Mouse (Mus musculus) stomach, embryonic 14.5 days (tissue): ENCODE measurements around the gene Col4a1. TPM values are rescaled to one million over a fixed set of nuclear protein-coding genes. Genes with fewer than 3 reads are reported as not detected.

Source experiments
- ATAC-seq: fragments of 200-750 bp; cut with Nextera tagmentation; 2 replicates; pipeline ENCODE4 v1.8.0; 2017; ENCODE audit warnings: low read depth, moderate TSS enrichment; ENCODE audit not compliant: insufficient number of reproducible peaks, insufficient read depth, low FRiP score
- H3K27ac ChIP-seq: fragments of 300-500 bp; sonication (generic); 2 replicates; pipeline ENCODE4 v1.5.1; 2014; ENCODE audit warnings: mild to moderate bottlenecking, low read length, moderate library complexity, mixed read lengths
- H3K27me3 ChIP-seq: fragments of 300-500 bp; sonication (generic); 2 replicates; pipeline ENCODE4 v1.6.1; 2014; ENCODE audit warnings: low read length, control low read depth, mixed read lengths; ENCODE audit not compliant: control insufficient read depth, insufficient read depth
- H3K36me3 ChIP-seq: fragments of 300-500 bp; sonication (generic); 2 replicates; pipeline ENCODE4 v1.6.1; 2014; ENCODE audit warnings: mild to moderate bottlenecking, control low read depth, low read length, moderate library complexity, mixed read lengths; ENCODE audit not compliant: control insufficient read depth, insufficient read depth
- H3K4me1 ChIP-seq: fragments of 300-500 bp; sonication (generic); 2 replicates; pipeline ENCODE4 v1.6.1; 2014; ENCODE audit warnings: low read length, control low read depth, mixed read lengths; ENCODE audit not compliant: control insufficient read depth, insufficient read depth
- H3K4me2 ChIP-seq: fragments of 300-500 bp; sonication (generic); replicated peaks from 2 replicates; pipeline ENCODE4 v1.6.1; 2014; ENCODE audit warnings: low read depth, low read length, control low read depth
- H3K4me3 ChIP-seq: fragments of 300-500 bp; sonication (generic); 2 replicates; pipeline ENCODE4 v1.5.1; 2014; ENCODE audit warnings: low read depth, low read length, control low read depth
- H3K9ac ChIP-seq: fragments of 300-500 bp; sonication (generic); replicated peaks from 2 replicates; pipeline ENCODE4 v1.6.1; 2014; ENCODE audit warnings: low read depth, mild to moderate bottlenecking, control low read depth, low read length, moderate library complexity, mixed read lengths
- H3K9me3 ChIP-seq: fragments of 300-500 bp; sonication (generic); 2 replicates; pipeline ENCODE4 v1.6.1; 2016; ENCODE audit warnings: low read depth, low read length, control low read depth; ENCODE audit not compliant: control insufficient read depth
- WGBS: fragments of 180-500 bp; shearing (Covaris S2); extraction: QIAGEN DNeasy Blood & Tissue Kit; methylation state at CpG from one replicate; pipeline ENCODE4 v1.1.7; 2014; 5-methylcytosine and 5-hydroxymethylcytosine counted together
- polyA plus RNA-seq: library from polyadenylated mRNA; unstranded; fragments of >200 nt; fragmentation: Nextera tagmentation; extraction: Ambion mirVana; gene quantifications from 2 replicates; pipeline ENCODE4 v1.2.1, GENCODE M21; 2014

Gene Col4a1
- polyA plus RNA-seq, 1 experiment from 2014 or later, result 216 TPM

GRCm38 (mm10) chr8:11313176-11314111 lies 818 bp upstream of the Col4a1 start:
- Histone ChIP-seq H3K4me2 (peak overlapping the region; percentile 82), H3K4me3 (peak overlapping the region; percentile 71), H3K9ac (peak overlapping the region; percentile 92), H3K4me1 (peaks cover 18% of the 10 kb centered on the region), H3K27ac (peak overlapping the region; percentile 83; the same call in 1 of the 2 replicates), H3K9me3 (no peaks in the 10 kb centered on the region), H3K36me3 (no peaks in the 10 kb centered on the region), H3K27me3 (no peaks in the 10 kb centered on the region)
- WGBS, result 9% methylated on average over 45 of the region's 45 CpGs
- ATAC-seq, result peak; percentile 5; the same call in 1 of the 2 replicates

DNA sequence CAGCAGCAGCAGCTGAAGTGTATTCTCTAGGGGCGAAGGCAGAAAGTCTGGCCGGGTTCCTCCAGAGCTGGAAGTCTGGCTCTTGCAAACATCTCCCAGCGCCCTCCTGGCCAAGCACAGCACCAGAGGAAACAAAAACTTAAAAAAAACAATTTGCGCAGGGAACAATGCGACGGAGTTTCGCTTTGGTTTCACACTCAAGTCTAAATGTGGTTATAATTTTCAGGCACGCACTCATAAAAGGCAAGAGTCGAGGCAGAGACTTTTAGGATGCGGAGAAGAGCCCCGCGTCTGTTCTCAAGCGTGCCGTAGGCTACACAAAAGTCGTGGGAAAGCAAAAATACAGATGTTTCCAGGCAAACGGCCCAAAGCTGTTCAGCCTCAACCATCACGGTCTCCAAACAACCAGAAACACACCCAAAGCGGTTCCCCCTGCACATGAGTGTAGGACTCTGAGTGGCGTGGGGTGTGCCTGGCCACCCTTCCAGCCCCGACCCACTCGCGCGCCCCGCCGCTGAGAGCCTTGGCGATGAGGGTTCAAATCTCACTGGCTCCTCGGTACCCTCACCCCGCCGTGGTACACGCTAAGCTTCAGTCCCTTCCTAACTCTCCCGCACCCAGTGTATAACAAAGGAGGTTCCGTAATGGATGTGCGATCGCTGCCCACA lies 811 bp downstream of the Col4a1 start:
- no peaks in the 10 kb centered on the region; the same call in 1 of the 2 replicates for H3K36me3 ChIP-seq
- H3K9ac ChIP-seq, result peak overlapping the region; percentile 92
- H3K9me3 ChIP-seq, result no peaks in the 10 kb centered on the region
- peak overlapping the region; percentile 83 for H3K27ac ChIP-seq
- no peak for ATAC-seq
- H3K27me3 ChIP-seq, result no peaks in the 10 kb centered on the region
- WGBS, result 2% methylated on average over 34 of the region's 34 CpGs
- peak overlapping the region; percentile 82 for H3K4me2 ChIP-seq
- H3K4me1 ChIP-seq, result peaks cover 16% of the 10 kb centered on the region
- H3K4me3 ChIP-seq, result peak overlapping the region; percentile 71

GRCm38 (mm10) chr8:11310049-11310448 lies 2.6 kb downstream of the Col4a1 start:
- H3K27me3 ChIP-seq, result no peaks in the 10 kb centered on the region
- peaks cover 16% of the 10 kb centered on the region for H3K4me1 ChIP-seq
- no peaks in the 10 kb centered on the region for H3K9me3 ChIP-seq
- no peak for ATAC-seq
- H3K36me3 ChIP-seq, result no peaks in the 10 kb centered on the region; the same call in 1 of the 2 replicates
- H3K4me3 ChIP-seq, result peak overlapping the region; percentile 71; the same call in 1 of the 2 replicates
- H3K27ac ChIP-seq, result no peak overlapping the region
- no peak overlapping the region for H3K9ac ChIP-seq
- H3K4me2 ChIP-seq, result peak overlapping the region; percentile 82; the same call in 1 of the 2 replicates
- 72% methylated on average over 2 of the region's 2 CpGs for WGBS

DNA sequence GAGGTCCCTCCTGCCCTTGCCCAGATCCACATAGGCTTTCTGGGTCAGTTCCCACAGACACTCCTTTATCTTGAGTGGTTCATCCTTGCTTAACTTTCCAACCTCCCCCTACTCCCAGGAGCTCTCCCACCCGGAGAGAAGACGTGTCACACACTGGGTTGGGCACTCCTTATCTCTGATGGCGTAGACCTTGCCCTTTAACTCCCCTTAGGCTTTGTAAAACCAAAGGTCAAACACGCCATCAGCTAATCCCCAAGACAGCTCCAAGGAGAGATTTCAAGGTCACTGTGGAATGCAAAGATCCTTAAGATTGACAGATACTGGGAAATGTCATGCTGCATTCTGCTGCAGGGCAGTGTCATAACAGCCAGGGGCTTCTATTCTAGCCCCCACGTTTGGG lies 3.4 kb downstream of the Col4a1 start:
- H3K9ac ChIP-seq, result no peak overlapping the region
- no peak for ATAC-seq

DNA sequence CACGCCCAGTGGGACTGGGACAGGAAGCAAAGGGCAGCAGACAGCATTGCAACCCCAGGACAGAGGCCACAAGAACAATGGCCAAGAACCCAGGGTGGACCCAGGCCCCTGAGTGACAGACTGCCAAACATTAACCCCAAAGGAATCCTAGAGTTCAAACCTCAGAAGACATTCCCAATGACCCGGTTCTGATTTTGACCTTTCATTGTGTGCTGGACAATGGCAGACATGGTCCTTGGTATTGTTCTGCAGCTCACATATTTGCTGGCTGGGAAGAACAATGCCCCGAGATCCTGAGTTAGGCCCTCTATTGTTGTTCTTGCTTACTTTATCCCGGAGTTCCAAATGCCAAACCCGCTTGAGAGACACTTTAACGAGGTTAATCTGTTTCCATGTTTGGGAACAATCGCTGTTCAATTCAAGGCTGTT lies 4.0 kb downstream of the Col4a1 start:
- Histone ChIP-seq H3K36me3 (no peaks in the 10 kb centered on the region; the same call in 1 of the 2 replicates), H3K9me3 (no peaks in the 10 kb centered on the region), H3K4me1 (peaks cover 6% of the 10 kb centered on the region), H3K4me2 (no peak overlapping the region), H3K27ac (no peak overlapping the region), H3K27me3 (no peaks in the 10 kb centered on the region), H3K4me3 (no peak overlapping the region), H3K9ac (no peak overlapping the region)
- 60% methylated on average over 7 of the region's 7 CpGs for WGBS
- ATAC-seq, result no peak

More for the DNA sequence above, 3.4 kb downstream of the Col4a1 start:
- WGBS, result 53% methylated on average over 5 of the region's 5 CpGs
- H3K4me2 ChIP-seq, result no peak overlapping the region
- no peaks in the 10 kb centered on the region; the same call in 1 of the 2 replicates for H3K36me3 ChIP-seq
- no peak overlapping the region for H3K27ac ChIP-seq
- H3K27me3 ChIP-seq, result no peaks in the 10 kb centered on the region
- H3K4me3 ChIP-seq, result no peak overlapping the region
- no peaks in the 10 kb centered on the region for H3K9me3 ChIP-seq
- H3K4me1 ChIP-seq, result peaks cover 12% of the 10 kb centered on the region

- Histone ChIP-seq H3K9ac (no peak overlapping the region), H3K36me3 (no peaks in the 10 kb centered on the region; the same call in 1 of the 2 replicates), H3K27ac (no peak overlapping the region), H3K4me2 (no peak overlapping the region), H3K4me3 (no peak overlapping the region), H3K27me3 (no peaks in the 10 kb centered on the region), H3K4me1 (peaks cover 4% of the 10 kb centered on the region), H3K9me3 (no peaks in the 10 kb centered on the region)
- WGBS, result 83% methylated on average over 7 of the region's 7 CpGs
- no peak for ATAC-seq
Observed at GRCm38 (mm10) chr8:11307451-11307850, 5.2 kb downstream of the Col4a1 start.

- no peaks in the 10 kb centered on the region; the same call in 1 of the 2 replicates for H3K36me3 ChIP-seq
- no peak overlapping the region for H3K27ac ChIP-seq
- no peak for ATAC-seq
- H3K9me3 ChIP-seq, result no peaks in the 10 kb centered on the region
- WGBS, result 91% methylated on average over 1 of the region's 1 CpGs
- no peak overlapping the region for H3K4me2 ChIP-seq
- no peak overlapping the region for H3K9ac ChIP-seq
- no peaks in the 10 kb centered on the region for H3K27me3 ChIP-seq
- no peaks in the 10 kb centered on the region; the same call in 1 of the 2 replicates for H3K4me1 ChIP-seq
- no peak overlapping the region for H3K4me3 ChIP-seq
Observed at GRCm38 (mm10) chr8:11305539-11305938, 7.1 kb downstream of the Col4a1 start.

- Histone ChIP-seq H3K4me3 (no peak overlapping the region), H3K36me3 (no peaks in the 10 kb centered on the region; the same call in 1 of the 2 replicates), H3K27ac (no peak overlapping the region), H3K27me3 (no peaks in the 10 kb centered on the region), H3K9me3 (no peaks in the 10 kb centered on the region), H3K9ac (no peak overlapping the region), H3K4me2 (no peak overlapping the region), H3K4me1 (peaks cover 7% of the 10 kb centered on the region)
- WGBS, result 79% methylated on average over 6 of the region's 6 CpGs
- no peak for ATAC-seq
Observed at GRCm38 (mm10) chr8:11304027-11304601, 8.5 kb downstream of the Col4a1 start.
